Mouse (Mus musculus) cortical plate, adult 2 months (tissue): ENCODE measurements around the gene Polg. TPM values are rescaled to one million over a fixed set of nuclear protein-coding genes. Genes with fewer than 3 reads are reported as not detected.

ENCODE experiments used
- H3K27ac ChIP-seq: fragments of 200-500 bp; 2 replicates; pipeline ENCODE4 v1.5.1; 2012; ENCODE audit warnings: low read length, control low read depth, inconsistent platforms; ENCODE audit not compliant: insufficient read depth
- H3K4me1 ChIP-seq: fragments of 200-500 bp; 2 replicates; pipeline ENCODE4 v1.6.1; 2011; ENCODE audit warnings: low read length; ENCODE audit not compliant: control insufficient read depth, insufficient read depth
- H3K4me3 ChIP-seq: fragments of 200-500 bp; 2 replicates; pipeline ENCODE4 v1.5.1; 2011; ENCODE audit warnings: mild to moderate bottlenecking, low read length, control low read depth; ENCODE audit not compliant: insufficient read depth
- CTCF ChIP-seq: fragments of 200-500 bp; IDR thresholded peaks from 2 replicates; pipeline ENCODE4 v1.5.1; 2011; ENCODE audit warnings: mild to moderate bottlenecking, control low read depth, low read length; ENCODE audit not compliant: insufficient read depth; ENCODE audit errors: extremely low read depth
- POLR2A ChIP-seq: fragments of 200-500 bp; IDR thresholded peaks from 2 replicates; pipeline ENCODE4 v1.6.1; 2011; ENCODE audit warnings: mild to moderate bottlenecking, low read length, control low read depth; ENCODE audit not compliant: insufficient read depth; ENCODE audit errors: extremely low read depth
- polyA plus RNA-seq: library from polyadenylated mRNA; depleted of rRNA; stranded (reverse); fragments of >200 nt; gene quantifications from 2 replicates; pipeline ENCODE4 v1.2.3, GENCODE M21; 2012

Gene Polg
- polyA plus RNA-seq, 1 experiment = 80.9 TPM

DNA sequence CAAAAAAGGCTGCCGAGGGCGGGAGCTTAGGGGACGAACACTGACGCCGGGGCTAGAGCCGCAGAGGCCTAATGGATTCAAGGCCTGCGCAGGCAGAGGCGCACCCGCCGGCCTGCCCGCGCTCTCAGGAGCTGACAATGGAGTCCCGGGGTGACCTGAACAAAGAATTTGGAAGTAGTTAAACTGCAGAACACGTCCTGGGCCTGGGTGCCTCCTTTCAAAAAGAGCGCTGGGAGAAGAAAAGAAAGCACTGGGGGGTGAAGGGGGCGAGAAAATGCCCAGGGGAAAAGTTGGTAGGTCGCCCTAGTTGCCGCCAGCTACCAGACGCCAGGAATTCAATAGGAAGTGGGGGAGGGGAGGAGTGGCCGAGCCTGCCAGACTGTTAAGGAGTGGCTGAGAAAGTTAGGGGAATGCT lies 31.5 kb upstream of the Polg start:
- Histone ChIP-seq H3K4me1 (no peaks in the 10 kb centered on the region), H3K27ac (no peak overlapping the region), H3K4me3 (no peak overlapping the region)
- TF ChIP-seq POLR2A (no peak), CTCF (no peak)

DNA sequence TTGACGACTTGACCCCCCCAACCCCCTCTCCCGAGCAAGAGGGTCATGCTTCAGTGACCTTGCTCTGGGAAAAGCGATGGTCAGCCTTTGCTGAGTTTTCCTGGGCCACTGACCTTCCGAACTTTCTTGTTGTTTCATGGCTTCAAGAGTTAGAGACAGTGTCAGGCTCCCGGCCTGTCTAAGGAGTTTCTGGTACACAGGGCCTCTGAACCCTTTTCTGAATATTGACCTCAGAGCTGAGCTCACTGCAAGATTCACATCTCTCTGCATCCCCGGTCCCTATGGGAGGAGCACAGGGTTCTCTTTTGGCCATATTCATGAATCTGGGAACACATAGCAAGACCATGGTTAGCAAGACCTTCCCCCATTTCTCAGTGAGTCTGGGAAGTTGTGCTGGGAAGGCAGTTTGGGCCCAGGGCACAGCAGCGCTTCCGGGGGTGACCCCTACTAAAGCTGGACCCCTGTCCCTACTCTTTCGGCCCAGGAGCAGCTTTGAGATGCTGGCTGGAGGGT lies 30.7 kb upstream of the Polg start:
- Histone ChIP-seq H3K4me3 (no peak overlapping the region), H3K4me1 (no peaks in the 10 kb centered on the region), H3K27ac (no peak overlapping the region)
- TF ChIP-seq CTCF = no peak

DNA sequence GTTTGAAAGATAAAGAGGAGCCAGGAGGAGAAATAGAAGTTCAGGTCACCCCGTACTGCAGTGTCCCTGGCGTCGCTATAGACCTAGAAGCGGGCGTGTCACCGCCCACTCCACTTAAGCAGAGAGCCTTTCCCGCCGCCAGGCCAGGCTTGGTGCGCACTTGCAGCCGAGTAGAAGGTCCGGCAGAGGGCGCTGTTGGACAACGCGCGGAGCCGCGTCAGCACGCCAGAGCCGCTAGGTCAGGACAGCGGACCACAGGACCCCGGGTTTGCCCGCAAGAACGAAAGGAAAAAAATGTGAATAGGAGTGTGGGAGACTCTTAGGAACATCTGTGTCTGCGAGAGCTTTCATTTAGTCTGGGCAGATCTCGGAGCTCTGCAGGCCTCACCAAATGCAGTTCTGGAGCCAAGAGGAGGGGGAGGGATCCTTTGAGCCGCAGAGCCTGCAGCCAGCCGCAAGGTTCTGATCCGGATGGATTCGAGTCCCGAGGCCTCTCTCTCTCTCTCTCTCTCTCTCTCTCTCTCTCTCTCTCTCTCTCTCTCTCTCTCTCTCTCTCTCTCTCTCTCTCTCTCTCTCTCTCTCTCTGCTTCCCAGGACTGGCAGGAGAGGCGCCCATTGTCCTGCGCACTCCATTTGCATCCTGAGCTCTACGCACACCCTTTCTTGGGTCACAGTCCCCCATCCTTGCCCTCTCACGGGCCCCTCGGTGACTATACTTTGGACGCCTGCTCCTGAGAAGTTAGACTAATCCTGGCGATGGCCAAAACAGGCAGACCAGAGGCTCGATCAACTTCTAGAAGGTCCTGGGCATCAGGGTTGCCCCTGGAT lies 30.0 kb upstream of the Polg start:
- no peak for TF ChIP-seq POLR2A
- TF ChIP-seq CTCF = peak; percentile 88
- H3K4me3 ChIP-seq = peak overlapping the region; percentile 20
- no peaks in the 10 kb centered on the region for H3K4me1 ChIP-seq
- H3K27ac ChIP-seq = no peak overlapping the region

DNA sequence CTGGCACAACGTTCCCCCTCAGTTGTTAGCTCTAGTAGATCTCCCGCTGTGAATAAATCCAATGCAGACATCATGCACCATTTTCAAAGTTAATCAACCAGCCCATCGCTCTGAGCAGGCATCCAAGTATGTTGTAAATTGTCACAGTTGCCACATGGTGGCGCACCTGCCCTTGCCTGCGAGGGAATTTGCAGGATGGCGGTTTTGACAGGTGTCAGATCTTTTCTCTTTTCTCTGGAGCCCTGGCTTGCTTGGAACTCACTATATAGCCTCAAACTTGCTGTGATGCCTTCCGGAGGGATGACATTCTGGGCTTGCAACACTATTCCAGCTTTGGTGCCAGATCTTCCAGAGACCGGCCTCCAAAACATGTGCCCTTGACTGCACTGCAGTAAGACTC lies 27.8 kb upstream of the Polg start:
- no peak overlapping the region for H3K27ac ChIP-seq
- no peaks in the 10 kb centered on the region for H3K4me1 ChIP-seq
- peak; percentile 97 for TF ChIP-seq CTCF
- no peak for TF ChIP-seq POLR2A

GRCm38 (mm10) chr7:79486528-79486927 lies 20.4 kb upstream of the Polg start:
- TF ChIP-seq POLR2A = peak; percentile 73
- no peak for TF ChIP-seq CTCF
- Histone ChIP-seq H3K27ac (peak overlapping the region; percentile 78), H3K4me1 (no peaks in the 10 kb centered on the region), H3K4me3 (no peak overlapping the region)

More for the DNA sequence above, 27.8 kb upstream of the Polg start:
- H3K4me3 ChIP-seq = no peak overlapping the region

- Histone ChIP-seq H3K4me1 (no peaks in the 10 kb centered on the region), H3K4me3 (no peak overlapping the region), H3K27ac (no peak overlapping the region)
- TF ChIP-seq CTCF (no peak), POLR2A (no peak)
Observed at GRCm38 (mm10) chr7:79474831-79475399, 8.8 kb upstream of the Polg start.

- TF ChIP-seq CTCF (no peak), POLR2A (no peak)
- H3K27ac ChIP-seq = no peak overlapping the region
Observed at GRCm38 (mm10) chr7:79473496-79474194, 7.5 kb upstream of the Polg start.

GRCm38 (mm10) chr7:79472792-79473191 lies 6.6 kb upstream of the Polg start:
- Histone ChIP-seq H3K27ac (no peak overlapping the region), H3K4me3 (no peak overlapping the region), H3K4me1 (no peaks in the 10 kb centered on the region)
- TF ChIP-seq CTCF (no peak), POLR2A (no peak)

More at GRCm38 (mm10) chr7:79473496-79474194, 7.5 kb upstream of the Polg start:
- Histone ChIP-seq H3K4me1 (no peaks in the 10 kb centered on the region), H3K4me3 (no peak overlapping the region)

GRCm38 (mm10) chr7:79471436-79471835 lies 5.3 kb upstream of the Polg start:
- TF ChIP-seq POLR2A = no peak
- peak; percentile 38 for TF ChIP-seq CTCF
- no peak overlapping the region for H3K27ac ChIP-seq
- H3K4me3 ChIP-seq = no peak overlapping the region
- H3K4me1 ChIP-seq = no peaks in the 10 kb centered on the region

DNA sequence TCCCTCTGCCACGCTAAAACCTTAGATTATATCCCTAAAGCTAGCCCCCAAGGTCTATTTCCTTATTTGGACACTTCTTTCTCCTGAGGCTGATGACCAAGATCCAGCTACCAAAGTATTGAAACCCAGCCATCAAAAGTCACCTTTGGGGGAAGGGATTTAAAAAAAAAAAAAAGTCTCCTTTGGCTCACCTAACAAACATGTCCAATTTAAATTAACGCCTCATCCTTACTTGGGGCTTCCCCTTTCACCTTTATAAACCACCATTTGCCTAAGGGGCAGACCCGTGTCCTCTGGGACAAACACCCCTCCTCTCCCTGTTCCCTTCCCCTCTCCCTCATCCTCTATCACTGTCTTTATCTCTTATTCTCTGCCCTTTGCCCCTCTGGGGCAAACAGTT lies 4.6 kb upstream of the Polg start:
- no peak for TF ChIP-seq POLR2A
- TF ChIP-seq CTCF = no peak
- H3K27ac ChIP-seq = no peak overlapping the region
- no peaks in the 10 kb centered on the region for H3K4me1 ChIP-seq
- H3K4me3 ChIP-seq = no peak overlapping the region
